Mouse (Mus musculus): Measurements from ENCODE around the gene Mmp2.

- TF ChIP-seq CTCF (IDR thresholded peaks at IDR 0.05; ENCODE audit: control insufficient read depth, insufficient read depth, insufficient read length) (no peak), MAX (IDR thresholded peaks at IDR 0.05) (no peak), CEBPB (IDR thresholded peaks at IDR 0.05; ENCODE audit: low read depth) (no peak)
These were observed 66.8 kb downstream of the Mmp2 start for GRCm38 (mm10) chr8:92893870-92894269.
